19 mouse cellular contexts compared by ENCODE assay signal in genomic region chr16:13568280-13568679, GRCm38 (mm10).
"Had no signal": no experiment of that assay in that cellular context is flagged by ENCODE, and none has a peak within 500 bp of the region (broad histone marks: within the 10 kb centered on the region; RNA-seq: fewer than 3 reads in every experiment).

No protein-coding gene starts in this region.

- H3K4me1 ChIP-seq: liver, embryonic 15.5 days; lung, embryonic 15.5 days; midbrain, embryonic 13.5 days; neural tube, embryonic 13.5 days; stomach, embryonic 15.5 days had no signal

- ATAC-seq: midbrain, embryonic 13.5 days; midbrain, embryonic 16.5 days had no signal

- H3K27me3 ChIP-seq: liver, embryonic 15.5 days; lung, embryonic 15.5 days; midbrain, embryonic 13.5 days; neural tube, embryonic 13.5 days; stomach, embryonic 15.5 days had no signal

- H3K9me3 ChIP-seq: liver, embryonic 15.5 days; lung, embryonic 15.5 days; midbrain, embryonic 13.5 days; neural tube, embryonic 13.5 days; stomach, embryonic 15.5 days had no signal

- H3K36me3 ChIP-seq: liver, embryonic 15.5 days; lung, embryonic 15.5 days; stomach, embryonic 15.5 days had no signal

- H3K4me3 ChIP-seq: left cerebral cortex, adult 2 months; liver, embryonic 15.5 days; lung, embryonic 15.5 days; midbrain, embryonic 13.5 days; myocyte; neural tube, embryonic 13.5 days; stomach, embryonic 15.5 days had no signal

- H3K27ac ChIP-seq: kidney, postnatal 0 days; left cerebral cortex, adult 2 months; liver, embryonic 15.5 days; lung, embryonic 15.5 days; midbrain, embryonic 13.5 days; neural tube, embryonic 13.5 days; stomach, embryonic 15.5 days had no signal

- DNase-seq: kidney, adult 2 months; kidney, postnatal 25 days; layer of hippocampus, postnatal 36 days; lung, adult 18-20 months; lung, postnatal 10 days; lung, postnatal 4 days; retina, postnatal 1 day; right cerebral cortex, postnatal 25 days; spleen, adult 18-20 months; thymus, postnatal 25 days had no signal

- H3K9ac ChIP-seq: liver, embryonic 15.5 days; lung, embryonic 15.5 days; midbrain, embryonic 13.5 days; neural tube, embryonic 13.5 days; stomach, embryonic 15.5 days had no signal

- H3K4me2 ChIP-seq: liver, embryonic 15.5 days; lung, embryonic 15.5 days; midbrain, embryonic 13.5 days; neural tube, embryonic 13.5 days; stomach, embryonic 15.5 days had no signal
